Mouse (Mus musculus) heart, embryonic 11.5 days (tissue): ENCODE data around the gene Cds2. TPM values are rescaled to one million over a fixed set of nuclear protein-coding genes. Genes with fewer than 3 reads are reported as not detected.

ENCODE experiments used
- ATAC-seq: fragments of 200-750 bp; cut with Nextera tagmentation; replicated peaks from 2 replicates; pipeline ENCODE4 v1.8.0; 2017; ENCODE audit warnings: moderate library complexity; ENCODE audit not compliant: insufficient number of reproducible peaks, low FRiP score, low TSS enrichment
- H3K27ac ChIP-seq: fragments of 300-500 bp; sonication (generic); 2 replicates; pipeline ENCODE4 v1.5.1; 2014; ENCODE audit warnings: mild to moderate bottlenecking, low read depth, low read length
- H3K27me3 ChIP-seq: fragments of 300-500 bp; sonication (generic); 2 replicates; pipeline ENCODE4 v1.6.1; 2014; ENCODE audit warnings: mild to moderate bottlenecking, low read length, mixed read lengths; ENCODE audit not compliant: control insufficient read depth, insufficient read depth
- H3K36me3 ChIP-seq: fragments of 300-500 bp; sonication (generic); 2 replicates; pipeline ENCODE4 v1.6.1; 2014; ENCODE audit warnings: mild to moderate bottlenecking, low read length, moderate library complexity, mixed read lengths; ENCODE audit not compliant: control insufficient read depth, insufficient read depth
- H3K4me1 ChIP-seq: fragments of 300-500 bp; sonication (generic); 2 replicates; pipeline ENCODE4 v1.6.1; 2014; ENCODE audit warnings: low read length; ENCODE audit not compliant: control insufficient read depth, insufficient read depth
- H3K4me2 ChIP-seq: fragments of 300-500 bp; sonication (generic); 2 replicates; pipeline ENCODE4 v1.6.1; 2014; ENCODE audit warnings: mild to moderate bottlenecking, moderate library complexity
- H3K4me3 ChIP-seq: fragments of 300-500 bp; sonication (generic); 2 replicates; pipeline ENCODE4 v1.5.1; 2014; ENCODE audit warnings: low read depth, low read length
- H3K9ac ChIP-seq: fragments of 300-500 bp; sonication (generic); 2 replicates; pipeline ENCODE4 v1.6.1; 2014; ENCODE audit warnings: mild to moderate bottlenecking, low read depth, low read length, moderate library complexity
- H3K9me3 ChIP-seq: fragments of 300-500 bp; sonication (generic); replicated peaks from 2 replicates; pipeline ENCODE4 v1.6.1; 2016; ENCODE audit warnings: low read length; ENCODE audit not compliant: control insufficient read depth
- WGBS: fragments of 180-500 bp; shearing (Covaris S2); extraction: QIAGEN DNeasy Blood & Tissue Kit; methylation state at CpG from one replicate; pipeline ENCODE4 v1.1.7; 2014; ENCODE audit not compliant: insufficient replicate concordance; 5-methylcytosine and 5-hydroxymethylcytosine counted together
- polyA plus RNA-seq: library from polyadenylated mRNA; unstranded; fragments of >200 nt; fragmentation: Nextera tagmentation; extraction: Ambion mirVana; gene quantifications from 2 replicates; pipeline ENCODE4 v1.2.1, GENCODE M21; 2014

Cds2 gene
- polyA plus RNA-seq, 1 experiment from 2014 or later: 18.5 TPM

DNA sequence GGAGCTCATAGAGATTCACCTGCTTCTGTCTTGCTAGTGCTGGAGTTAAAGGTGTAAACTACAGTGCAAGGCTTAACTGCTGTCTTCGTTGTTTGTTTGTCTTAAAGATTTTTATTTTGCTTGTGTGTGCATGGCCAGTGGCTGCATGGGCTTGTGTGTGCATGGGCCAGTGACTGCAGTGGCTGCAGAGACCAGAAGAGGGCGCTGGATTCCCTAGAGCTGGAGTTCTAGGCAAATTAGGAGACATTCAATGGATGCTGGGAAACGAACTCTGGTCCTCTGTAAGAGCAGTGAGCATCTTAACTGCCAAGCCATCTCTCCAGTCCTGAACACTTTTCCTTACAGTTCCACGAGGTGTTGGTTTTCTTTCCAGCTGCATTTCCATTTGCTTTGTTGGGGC is 12.6 kb downstream of the Cds2 start:
- no peaks in the 10 kb centered on the region for H3K9me3 ChIP-seq
- WGBS: 74% methylated on average over 4 of the region's 4 CpGs
- peaks cover 1% of the 10 kb centered on the region; the same call in 1 of the 2 replicates for H3K27me3 ChIP-seq

GRCm38 (mm10) chr2:132276249-132276648 is 13.3 kb downstream of the Cds2 start:
- WGBS: 68% methylated on average over 4 of the region's 4 CpGs
- H3K9ac ChIP-seq: no peak overlapping the region
- no peaks in the 10 kb centered on the region for H3K9me3 ChIP-seq
- H3K4me2 ChIP-seq: no peak overlapping the region
- ATAC-seq: no peak
- 0 out of 2 replicates have a peak, but pooled peaks cover 3% of the 10 kb centered on the region for H3K4me1 ChIP-seq
- H3K27me3 ChIP-seq: peaks cover 3% of the 10 kb centered on the region; the same call in 1 of the 2 replicates
- H3K27ac ChIP-seq: no peak overlapping the region
- H3K4me3 ChIP-seq: no peak overlapping the region
- no peaks in the 10 kb centered on the region for H3K36me3 ChIP-seq

More for the DNA sequence above, 12.6 kb downstream of the Cds2 start:
- Histone ChIP-seq H3K4me1 (peaks cover 6% of the 10 kb centered on the region), H3K4me2 (no peak overlapping the region), H3K4me3 (no peak overlapping the region), H3K27ac (no peak overlapping the region), H3K36me3 (no peaks in the 10 kb centered on the region), H3K9ac (no peak overlapping the region)
- ATAC-seq: no peak

DNA sequence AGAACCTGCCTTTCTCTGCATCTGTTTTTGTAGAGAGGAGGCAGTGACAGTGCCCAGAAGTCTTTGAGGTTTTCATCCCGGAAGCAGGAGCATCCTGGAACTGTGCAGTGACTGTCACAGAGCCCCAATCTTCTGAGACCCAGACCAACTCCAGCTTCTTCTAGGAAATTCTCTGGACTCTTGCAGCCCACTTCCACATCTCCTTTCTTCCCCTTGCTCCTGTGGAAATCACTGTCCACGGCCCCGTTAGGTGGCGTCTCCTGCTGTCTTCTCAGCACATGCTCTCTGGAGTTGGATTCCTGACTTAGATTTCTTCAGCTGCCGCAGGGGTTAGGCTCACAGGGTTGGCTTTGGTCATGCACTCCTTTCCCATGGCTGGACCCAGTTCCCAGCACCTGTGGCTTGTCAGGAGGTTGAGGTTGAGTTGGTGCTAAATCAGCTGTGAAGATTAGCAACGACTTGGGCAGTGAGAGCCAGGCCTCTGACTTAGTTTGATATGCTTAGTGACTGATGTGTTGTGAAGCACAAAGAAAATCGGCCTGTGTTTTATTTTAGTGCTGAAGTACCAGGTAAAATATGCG is 15.4 kb downstream of the Cds2 start:
- Histone ChIP-seq H3K9ac (no peak overlapping the region), H3K9me3 (no peaks in the 10 kb centered on the region), H3K4me2 (no peak overlapping the region), H3K4me3 (no peak overlapping the region), H3K27me3 (peaks cover 3% of the 10 kb centered on the region; the same call in 1 of the 2 replicates), H3K27ac (no peak overlapping the region), H3K36me3 (no peaks in the 10 kb centered on the region), H3K4me1 (peaks cover 20% of the 10 kb centered on the region)
- 66% methylated on average over 8 of the region's 8 CpGs for WGBS
- no peak for ATAC-seq

GRCm38 (mm10) chr2:132279336-132279882 is 16.5 kb downstream of the Cds2 start:
- peaks cover 3% of the 10 kb centered on the region; the same call in 1 of the 2 replicates for H3K27me3 ChIP-seq
- H3K4me3 ChIP-seq: no peak overlapping the region
- no peak overlapping the region for H3K4me2 ChIP-seq
- WGBS: 62% methylated on average over 3 of the region's 3 CpGs
- no peaks in the 10 kb centered on the region for H3K9me3 ChIP-seq
- no peak for ATAC-seq
- no peaks in the 10 kb centered on the region for H3K36me3 ChIP-seq
- H3K27ac ChIP-seq: no peak overlapping the region
- H3K9ac ChIP-seq: no peak overlapping the region
- H3K4me1 ChIP-seq: peaks cover 25% of the 10 kb centered on the region

DNA sequence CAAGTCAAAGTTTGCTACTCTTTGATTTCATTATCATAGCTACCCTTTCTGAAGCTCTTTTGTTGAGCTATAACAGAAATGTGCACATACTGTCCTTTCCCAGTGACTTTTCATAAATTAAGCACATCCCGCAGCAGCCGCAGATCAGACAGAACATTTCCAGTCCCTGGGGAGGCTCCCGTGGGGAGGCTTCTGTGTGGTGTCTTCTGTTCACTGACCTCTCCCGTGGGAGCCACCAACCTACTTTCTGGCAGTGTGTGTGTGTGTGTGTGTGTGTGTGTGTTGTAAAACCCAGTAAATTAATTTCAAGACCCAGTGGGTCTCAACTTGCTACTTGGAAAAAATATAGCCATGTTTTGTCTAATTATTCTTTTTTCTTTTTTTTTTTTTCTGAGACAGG is 17.0 kb downstream of the Cds2 start:
- Histone ChIP-seq H3K4me2 (no peak overlapping the region), H3K4me3 (no peak overlapping the region), H3K9ac (no peak overlapping the region), H3K36me3 (no peaks in the 10 kb centered on the region), H3K27me3 (peaks cover 7% of the 10 kb centered on the region; the same call in 1 of the 2 replicates), H3K27ac (no peak overlapping the region), H3K9me3 (no peaks in the 10 kb centered on the region), H3K4me1 (peaks cover 30% of the 10 kb centered on the region)
- WGBS: 84% methylated on average over 4 of the region's 4 CpGs
- no peak for ATAC-seq

GRCm38 (mm10) chr2:132280518-132281120 is 17.7 kb downstream of the Cds2 start:
- no peak overlapping the region for H3K27ac ChIP-seq

DNA sequence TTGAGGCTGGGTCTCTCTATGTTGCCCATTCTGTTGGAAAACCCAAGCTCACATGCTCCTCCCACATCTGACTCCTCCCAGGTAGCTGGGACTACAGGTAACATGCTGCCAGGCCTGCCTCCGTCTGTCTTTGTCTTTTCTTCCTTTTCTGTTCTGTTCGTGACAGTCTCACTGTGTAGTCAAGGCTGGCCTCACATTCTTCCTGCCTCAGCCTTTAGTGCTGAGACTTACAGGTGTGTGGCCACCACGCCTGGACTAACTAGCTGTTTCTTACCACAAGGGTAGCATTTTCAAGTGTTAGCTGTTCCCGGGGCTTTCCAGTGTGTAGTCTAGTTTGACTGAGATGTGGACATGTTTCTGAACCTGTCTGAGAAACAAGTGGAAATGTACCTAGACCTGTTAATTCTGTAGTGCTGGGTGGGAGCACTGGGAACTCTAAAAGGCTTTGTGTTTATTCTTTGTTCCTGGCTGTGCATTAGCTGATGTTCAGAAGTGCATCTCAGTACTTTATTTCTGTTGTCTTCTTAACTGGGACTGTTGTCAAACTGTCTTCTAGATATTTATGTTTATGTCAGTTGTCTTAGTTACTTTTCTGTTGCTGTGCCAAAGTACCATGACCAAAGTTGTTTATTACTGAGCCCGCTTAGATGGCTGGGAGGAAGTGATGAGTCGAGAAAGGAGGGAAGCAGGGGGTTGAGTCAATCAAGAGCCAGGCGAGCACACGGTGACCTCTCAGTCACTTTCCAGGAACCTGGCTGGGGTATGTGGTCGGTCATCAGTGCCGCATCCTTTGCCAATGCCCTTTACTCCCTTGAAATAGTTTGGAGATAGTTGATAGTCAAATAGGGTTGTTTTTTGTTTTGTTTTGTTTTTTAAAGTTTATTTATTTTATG is 18.9 kb downstream of the Cds2 start:
- 48% methylated on average over 10 of the region's 10 CpGs for WGBS
- no peak for ATAC-seq
- H3K4me2 ChIP-seq: no peak overlapping the region
- H3K27ac ChIP-seq: no peak overlapping the region
- no peak overlapping the region for H3K4me3 ChIP-seq
- no peak overlapping the region for H3K9ac ChIP-seq
- H3K36me3 ChIP-seq: no peaks in the 10 kb centered on the region
- no peaks in the 10 kb centered on the region for H3K9me3 ChIP-seq
- H3K27me3 ChIP-seq: peaks cover 7% of the 10 kb centered on the region; the same call in 1 of the 2 replicates
- peaks cover 36% of the 10 kb centered on the region for H3K4me1 ChIP-seq

More at GRCm38 (mm10) chr2:132280518-132281120, 17.7 kb downstream of the Cds2 start:
- Histone ChIP-seq H3K27me3 (peaks cover 7% of the 10 kb centered on the region; the same call in 1 of the 2 replicates), H3K4me3 (no peak overlapping the region), H3K4me1 (peaks cover 36% of the 10 kb centered on the region), H3K36me3 (no peaks in the 10 kb centered on the region), H3K4me2 (no peak overlapping the region), H3K9ac (no peak overlapping the region), H3K9me3 (no peaks in the 10 kb centered on the region)
- WGBS: 84% methylated on average over 10 of the region's 10 CpGs
- ATAC-seq: no peak

GRCm38 (mm10) chr2:132282453-132283174 is 19.7 kb downstream of the Cds2 start:
- Histone ChIP-seq H3K4me1 (peaks cover 36% of the 10 kb centered on the region), H3K36me3 (no peaks in the 10 kb centered on the region), H3K27me3 (peaks cover 7% of the 10 kb centered on the region; the same call in 1 of the 2 replicates), H3K9ac (0 out of 2 replicates have a peak overlapping the region, but pooled peaks have one; percentile 22), H3K27ac (peak overlapping the region; percentile 64), H3K4me2 (peak overlapping the region; percentile 45), H3K4me3 (no peak overlapping the region), H3K9me3 (no peaks in the 10 kb centered on the region)
- 23% methylated on average over 12 of the region's 12 CpGs for WGBS
- ATAC-seq: no peak; the same call in 1 of the 2 replicates
